Mouse (Mus musculus) midbrain, embryonic 15.5 days (tissue): Measurements from ENCODE around the gene Strada. TPM values are rescaled to one million over a fixed set of nuclear protein-coding genes. Genes with fewer than 3 reads are reported as not detected.
"Not testable (repeated sequence)": the region's sequence is repeated elsewhere in the genome, so short reads cannot be mapped to it uniquely, and the experiment has no call there.

Experiments
- ATAC-seq: fragments of 200-750 bp; cut with Nextera tagmentation; replicated peaks from 2 replicates; pipeline ENCODE4 v1.8.0; 2017; ENCODE audit warnings: moderate TSS enrichment
- H3K27ac ChIP-seq: fragments of 300-500 bp; sonication (generic); 2 replicates; pipeline ENCODE4 v1.5.1; 2015; ENCODE audit warnings: mild to moderate bottlenecking, inconsistent platforms
- H3K27me3 ChIP-seq: fragments of 300-500 bp; sonication (generic); replicated peaks from 2 replicates; pipeline ENCODE4 v1.6.1; 2015; ENCODE audit warnings: inconsistent platforms
- H3K36me3 ChIP-seq: fragments of 300-500 bp; sonication (generic); replicated peaks from 2 replicates; pipeline ENCODE4 v1.6.1; 2015; ENCODE audit warnings: inconsistent platforms
- H3K4me1 ChIP-seq: fragments of 300-500 bp; sonication (generic); 2 replicates; pipeline ENCODE4 v1.6.1; 2015; ENCODE audit warnings: inconsistent platforms
- H3K4me2 ChIP-seq: fragments of 300-500 bp; sonication (generic); 2 replicates; pipeline ENCODE4 v1.6.1; 2015; ENCODE audit warnings: inconsistent platforms, mild to moderate bottlenecking, moderate library complexity
- H3K4me3 ChIP-seq: fragments of 300-500 bp; sonication (generic); 2 replicates; pipeline ENCODE4 v1.5.1; 2015; ENCODE audit warnings: mild to moderate bottlenecking, inconsistent platforms
- H3K9ac ChIP-seq: fragments of 300-500 bp; sonication (generic); 2 replicates; pipeline ENCODE4 v1.6.1; 2015; ENCODE audit warnings: mild to moderate bottlenecking, inconsistent platforms
- H3K9me3 ChIP-seq: fragments of 300-500 bp; sonication (generic); 2 replicates; pipeline ENCODE4 v1.6.1; 2016; ENCODE audit warnings: inconsistent platforms
- WGBS: fragments of 180-500 bp; shearing (Covaris S2); methylation state at CpG from one replicate; pipeline ENCODE4 v1.1.7; 2015; ENCODE audit warnings: mixed read lengths; 5-methylcytosine and 5-hydroxymethylcytosine counted together
- polyA plus RNA-seq: library from polyadenylated mRNA; unstranded; fragments of >200 nt; fragmentation: Nextera tagmentation; extraction: Ambion mirVana; gene quantifications from 2 replicates; pipeline ENCODE4 v1.2.1, GENCODE M21; 2015

Gene Strada
- polyA plus RNA-seq, 1 experiment from 2014 or later = 28.1 TPM

GRCm38 (mm10) chr11:106199997-106200396 lies 2.0 kb downstream of the Strada start:
- not testable (repeated sequence) for H3K9ac ChIP-seq, ATAC-seq, H3K4me2 ChIP-seq, H3K4me3 ChIP-seq, H3K27ac ChIP-seq, H3K9me3 ChIP-seq, H3K4me1 ChIP-seq, H3K27me3 ChIP-seq
- 95% methylated on average over 7 of the region's 7 CpGs for WGBS
- peaks cover 53% of the 10 kb centered on the region for H3K36me3 ChIP-seq

GRCm38 (mm10) chr11:106198277-106198676 lies 3.7 kb downstream of the Strada start:
- no peak for ATAC-seq
- Histone ChIP-seq H3K9me3 (no peaks in the 10 kb centered on the region), H3K9ac (no peak overlapping the region), H3K27ac (no peak overlapping the region), H3K4me3 (no peak overlapping the region), H3K4me2 (no peak overlapping the region), H3K36me3 (peaks cover 45% of the 10 kb centered on the region), H3K27me3 (no peaks in the 10 kb centered on the region), H3K4me1 (peaks cover 3% of the 10 kb centered on the region; the same call in 1 of the 2 replicates)
- WGBS = 94% methylated on average over 4 of the region's 4 CpGs

- H3K36me3 ChIP-seq = peaks cover 18% of the 10 kb centered on the region
- no peak overlapping the region; the same call in 1 of the 2 replicates for H3K27ac ChIP-seq
- H3K4me1 ChIP-seq = peaks cover 12% of the 10 kb centered on the region
- H3K27me3 ChIP-seq = no peaks in the 10 kb centered on the region
- no peak overlapping the region for H3K9ac ChIP-seq
- no peak overlapping the region for H3K4me2 ChIP-seq
- no peak overlapping the region for H3K4me3 ChIP-seq
- no peak for ATAC-seq
- H3K9me3 ChIP-seq = no peaks in the 10 kb centered on the region
Measured at GRCm38 (mm10) chr11:106195341-106195740, 6.6 kb downstream of the Strada start.

- Histone ChIP-seq H3K36me3 (peaks cover 18% of the 10 kb centered on the region), H3K27me3 (no peaks in the 10 kb centered on the region), H3K9me3 (no peaks in the 10 kb centered on the region), H3K9ac (no peak overlapping the region), H3K27ac (no peak overlapping the region; the same call in 1 of the 2 replicates), H3K4me1 (peaks cover 12% of the 10 kb centered on the region), H3K4me3 (no peak overlapping the region), H3K4me2 (no peak overlapping the region)
- 90% methylated on average over 7 of the region's 7 CpGs for WGBS
- ATAC-seq = no peak
Measured at GRCm38 (mm10) chr11:106194891-106195290, 7.1 kb downstream of the Strada start.

GRCm38 (mm10) chr11:106194155-106194541 lies 7.8 kb downstream of the Strada start:
- peaks cover 18% of the 10 kb centered on the region for H3K36me3 ChIP-seq
- no peaks in the 10 kb centered on the region for H3K27me3 ChIP-seq
- peak overlapping the region; percentile 89 for H3K27ac ChIP-seq
- ATAC-seq = no peak
- H3K4me1 ChIP-seq = peaks cover 12% of the 10 kb centered on the region
- H3K4me2 ChIP-seq = peak overlapping the region; percentile 56
- no peaks in the 10 kb centered on the region for H3K9me3 ChIP-seq
- 50% methylated on average over 3 of the region's 3 CpGs for WGBS
- H3K9ac ChIP-seq = peak overlapping the region; percentile 68
- H3K4me3 ChIP-seq = peak overlapping the region; percentile 57

- H3K27ac ChIP-seq = peak overlapping the region; percentile 89
- peak overlapping the region; percentile 71 for H3K9ac ChIP-seq
- peak; percentile 96 for ATAC-seq
- H3K9me3 ChIP-seq = no peaks in the 10 kb centered on the region
- under 1% methylated on average over 44 of the region's 44 CpGs for WGBS
- peak overlapping the region; percentile 57 for H3K4me3 ChIP-seq
- H3K4me1 ChIP-seq = peaks cover 12% of the 10 kb centered on the region
- H3K27me3 ChIP-seq = no peaks in the 10 kb centered on the region
- H3K36me3 ChIP-seq = peaks cover 14% of the 10 kb centered on the region
- peak overlapping the region; percentile 56 for H3K4me2 ChIP-seq
Measured at GRCm38 (mm10) chr11:106193371-106194154, 8.4 kb downstream of the Strada start.

- Histone ChIP-seq H3K9me3 (no peaks in the 10 kb centered on the region), H3K27me3 (no peaks in the 10 kb centered on the region), H3K4me2 (peak overlapping the region; percentile 56), H3K4me3 (peak overlapping the region; percentile 57), H3K9ac (peak overlapping the region; percentile 71), H3K36me3 (peaks cover 7% of the 10 kb centered on the region), H3K27ac (peak overlapping the region; percentile 89), H3K4me1 (peaks cover 12% of the 10 kb centered on the region)
- ATAC-seq = peak; percentile 80; the same call in 1 of the 2 replicates
- 12% methylated on average over 19 of the region's 19 CpGs for WGBS
Measured at GRCm38 (mm10) chr11:106192657-106193370, 9.2 kb downstream of the Strada start.

- no peaks in the 10 kb centered on the region for H3K27me3 ChIP-seq
- H3K4me3 ChIP-seq = peak overlapping the region; percentile 57; the same call in 1 of the 2 replicates
- H3K4me1 ChIP-seq = peaks cover 12% of the 10 kb centered on the region
- H3K9ac ChIP-seq = no peak overlapping the region
- H3K9me3 ChIP-seq = no peaks in the 10 kb centered on the region
- H3K36me3 ChIP-seq = peaks cover 1% of the 10 kb centered on the region; the same call in 1 of the 2 replicates
- H3K27ac ChIP-seq = no peak overlapping the region
- H3K4me2 ChIP-seq = peak overlapping the region; percentile 56
- ATAC-seq = no peak
- whole genome bisulfite sequencing = 92% methylated on average over 5 of the region's 5 CpGs
Measured at GRCm38 (mm10) chr11:106192241-106192640, 9.7 kb downstream of the Strada start.

- no peak overlapping the region for H3K9ac ChIP-seq
- no peak overlapping the region for H3K27ac ChIP-seq
- peaks cover 12% of the 10 kb centered on the region for H3K4me1 ChIP-seq
- 94% methylated on average over 3 of the region's 3 CpGs for WGBS
- no peaks in the 10 kb centered on the region for H3K27me3 ChIP-seq
- H3K4me3 ChIP-seq = no peak overlapping the region
- no peaks in the 10 kb centered on the region for H3K9me3 ChIP-seq
- H3K36me3 ChIP-seq = no peaks in the 10 kb centered on the region
- H3K4me2 ChIP-seq = no peak overlapping the region
- no peak for ATAC-seq
Measured at GRCm38 (mm10) chr11:106191716-106192115, 10.3 kb downstream of the Strada start.

GRCm38 (mm10) chr11:106187326-106187725 lies 14.6 kb downstream of the Strada start:
- no peak overlapping the region for H3K4me2 ChIP-seq
- no peak for ATAC-seq
- no peaks in the 10 kb centered on the region for H3K9me3 ChIP-seq
- peaks cover 3% of the 10 kb centered on the region for H3K4me1 ChIP-seq
- H3K36me3 ChIP-seq = no peaks in the 10 kb centered on the region
- no peak overlapping the region for H3K4me3 ChIP-seq
- 96% methylated on average over 4 of the region's 4 CpGs for WGBS
- H3K27me3 ChIP-seq = no peaks in the 10 kb centered on the region
- no peak overlapping the region for H3K9ac ChIP-seq
- H3K27ac ChIP-seq = no peak overlapping the region

GRCm38 (mm10) chr11:106180449-106180801 lies 21.5 kb downstream of the Strada start:
- no peak for ATAC-seq
- WGBS = 88% methylated on average over 2 of the region's 2 CpGs
- Histone ChIP-seq H3K9me3 (no peaks in the 10 kb centered on the region), H3K36me3 (no peaks in the 10 kb centered on the region), H3K4me1 (no peaks in the 10 kb centered on the region), H3K4me3 (no peak overlapping the region), H3K27me3 (no peaks in the 10 kb centered on the region), H3K27ac (no peak overlapping the region), H3K4me2 (no peak overlapping the region), H3K9ac (no peak overlapping the region)

GRCm38 (mm10) chr11:106179711-106180448 lies 22.1 kb downstream of the Strada start:
- H3K27me3 ChIP-seq = no peaks in the 10 kb centered on the region
- H3K27ac ChIP-seq = no peak overlapping the region
- no peaks in the 10 kb centered on the region for H3K4me1 ChIP-seq
- no peak overlapping the region for H3K4me2 ChIP-seq
- no peak overlapping the region for H3K9ac ChIP-seq
- no peaks in the 10 kb centered on the region for H3K36me3 ChIP-seq
- no peaks in the 10 kb centered on the region for H3K9me3 ChIP-seq
- 79% methylated on average over 7 of the region's 7 CpGs for WGBS
- no peak overlapping the region for H3K4me3 ChIP-seq
- ATAC-seq = no peak
